Mouse (Mus musculus): Measurements from ENCODE around the gene Cand1.

Gene Cand1

GRCm38 (mm10) chr10:119239969-119240721 is at the start of gene Cand1:
Gene Cand1, minus strand, starts transcription at chr10:119240055.
- peak; percentile 100 for DNase-seq

- no peak for DNase-seq
Observed at GRCm38 (mm10) chr10:119278871-119279270, 39.0 kb upstream of the Cand1 start.

GRCm38 (mm10) chr10:119274333-119274732 is 34.5 kb upstream of the Cand1 start:
- no peak for DNase-seq

- no peak for DNase-seq
Observed at GRCm38 (mm10) chr10:119272536-119272935, 32.7 kb upstream of the Cand1 start.

GRCm38 (mm10) chr10:119272005-119272404 is 32.1 kb upstream of the Cand1 start:
- DNase-seq: no peak

GRCm38 (mm10) chr10:119271101-119271500 is 31.2 kb upstream of the Cand1 start:
- DNase-seq: no peak

GRCm38 (mm10) chr10:119270384-119270985 is 30.6 kb upstream of the Cand1 start:
- DNase-seq: no peak

GRCm38 (mm10) chr10:119264761-119265160 is 24.9 kb upstream of the Cand1 start:
- DNase-seq: no peak

- DNase-seq: no peak
Observed at GRCm38 (mm10) chr10:119262821-119263220, 23.0 kb upstream of the Cand1 start.

GRCm38 (mm10) chr10:119257876-119258275 is 18.0 kb upstream of the Cand1 start:
- no peak for DNase-seq

- DNase-seq: no peak
Observed at GRCm38 (mm10) chr10:119244146-119244545, 4.3 kb upstream of the Cand1 start.

GRCm38 (mm10) chr10:119240722-119241089 is 851 bp upstream of the Cand1 start:
- DNase-seq: no peak

- no peak for DNase-seq
Observed at GRCm38 (mm10) chr10:119239633-119239968, 254 bp downstream of the Cand1 start.

GRCm38 (mm10) chr10:119238985-119239631 is 747 bp downstream of the Cand1 start:
- DNase-seq: peak; percentile 64

GRCm38 (mm10) chr10:119231526-119231925 is 8.3 kb downstream of the Cand1 start:
- no peak for DNase-seq

- no peak for DNase-seq
Observed at GRCm38 (mm10) chr10:119230703-119231102, 9.2 kb downstream of the Cand1 start.

- peak; percentile 30 for DNase-seq
Observed at GRCm38 (mm10) chr10:119230074-119230669, 9.7 kb downstream of the Cand1 start.

- DNase-seq: no peak
Observed at GRCm38 (mm10) chr10:119223686-119224085, 16.2 kb downstream of the Cand1 start.

- DNase-seq: peak; percentile 48
Observed at GRCm38 (mm10) chr10:119221631-119222030, 18.2 kb downstream of the Cand1 start.

- peak; percentile 24 for DNase-seq
Observed at GRCm38 (mm10) chr10:119219415-119219814, 20.4 kb downstream of the Cand1 start.

- no peak for DNase-seq
Observed at GRCm38 (mm10) chr10:119218274-119219080, 21.4 kb downstream of the Cand1 start.

GRCm38 (mm10) chr10:119212443-119212842 is 27.4 kb downstream of the Cand1 start:
- DNase-seq: no peak

GRCm38 (mm10) chr10:119211251-119211650 is 28.6 kb downstream of the Cand1 start:
- no peak for DNase-seq

All from kidney, postnatal 14 days (tissue).